Mouse (Mus musculus): ENCODE measurements around the gene Ankrd17.

DNA sequence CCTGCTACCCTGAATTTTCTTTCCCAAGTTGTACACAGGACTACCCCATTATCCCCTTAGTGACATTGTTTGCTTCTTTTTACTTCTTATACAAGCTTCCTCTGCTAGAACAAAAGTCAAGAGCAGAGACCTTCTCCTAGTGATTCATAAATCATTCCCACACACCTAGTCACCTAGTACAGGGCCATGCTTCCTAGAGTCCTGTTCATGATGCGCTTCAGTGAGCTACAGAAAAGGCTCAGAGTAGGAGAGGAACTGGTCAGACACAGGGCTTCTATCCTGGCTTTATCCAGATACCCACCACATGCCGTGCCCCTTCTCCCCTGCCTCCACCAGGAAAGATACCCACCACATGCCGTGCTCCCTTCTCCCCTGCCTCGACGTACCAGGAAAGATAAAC lies 187.3 kb downstream of the Ankrd17 start:
- no peak for TF ChIP-seq CTCF (IDR thresholded peaks at IDR 0.05; ENCODE audit: borderline replicate concordance, control insufficient read depth, extremely low read depth, insufficient read depth, low read length, poor library complexity)
- TF ChIP-seq POLR2A (IDR thresholded peaks at IDR 0.05; ENCODE audit: control insufficient read depth, extremely low read depth, insufficient read depth, low read length, poor library complexity): no peak

Data from thymus, adult 2 months (tissue).